Mouse (Mus musculus): ENCODE results near the gene Ncor2. TPM values are rescaled to one million over a fixed set of nuclear protein-coding genes. Genes with fewer than 3 reads are reported as not detected.

Ncor2 gene
- polyA plus RNA-seq, 1 experiment from 2014 or later, result 17.6 TPM

DNA sequence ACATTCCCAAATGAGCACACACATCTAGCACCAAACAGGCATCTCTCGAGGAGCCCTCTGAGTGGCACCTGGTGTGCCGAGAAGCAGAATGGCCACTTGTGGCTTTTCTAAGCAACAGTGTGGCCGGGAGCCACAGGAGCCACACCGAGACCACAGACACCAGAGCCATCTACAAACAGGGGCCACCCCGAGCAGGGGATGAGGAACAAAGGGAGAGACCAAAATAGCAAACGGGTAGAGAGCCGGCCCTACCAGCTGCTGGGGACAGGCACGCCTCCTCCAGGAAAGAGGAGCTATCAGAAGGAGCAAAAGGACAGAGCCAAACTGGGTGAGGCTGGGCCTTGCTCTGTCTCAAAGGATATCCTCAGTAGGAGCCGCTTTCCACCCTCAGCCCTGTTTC is 102.8 kb downstream of the Ncor2 start:
- H3K36me3 ChIP-seq (ENCODE audit: control insufficient read depth, insufficient read depth), result peaks cover 18% of the 10 kb centered on the region

DNA sequence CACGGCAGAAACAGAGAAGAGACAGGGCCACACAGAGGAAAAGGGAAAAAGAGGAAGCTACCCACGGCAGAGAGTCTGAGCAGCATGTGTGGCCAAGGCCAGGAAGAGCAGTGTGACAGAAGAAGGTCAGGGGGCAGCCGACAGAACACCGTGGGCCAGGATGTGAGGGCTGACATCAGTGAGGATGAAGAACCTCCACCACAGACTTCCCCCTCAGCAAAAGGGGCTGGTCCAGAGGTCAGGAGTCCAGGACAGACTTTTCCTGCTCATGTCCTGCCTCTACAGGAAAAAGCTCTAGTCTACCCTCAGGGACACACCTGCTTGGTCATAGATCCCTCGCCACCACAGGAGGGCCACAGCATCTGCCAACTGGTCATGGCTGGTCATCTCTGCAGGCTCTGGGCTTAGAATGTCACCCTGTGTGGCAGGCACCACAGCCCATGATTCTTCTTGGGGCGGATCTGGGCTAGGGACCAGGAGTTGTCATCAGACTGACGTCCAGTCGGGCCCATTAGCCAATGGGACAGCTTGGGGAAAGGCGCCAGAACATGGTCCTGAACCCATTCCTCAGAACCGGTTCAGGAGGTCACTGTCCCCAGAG is 104.3 kb downstream of the Ncor2 start:
- 66% methylated on average over 10 of the region's 10 CpGs for WGBS
- Histone ChIP-seq H3K9ac (ENCODE audit: low read length) (no peak overlapping the region), H3K27ac (ENCODE audit: low read length) (no peak overlapping the region), H3K4me3 (ENCODE audit: low read length) (no peak overlapping the region), H3K4me2 (ENCODE audit: low read depth, low read length) (no peak overlapping the region), H3K4me1 (ENCODE audit: control insufficient read depth, insufficient read depth, low read length) (peaks cover 62% of the 10 kb centered on the region), H3K36me3 (ENCODE audit: control insufficient read depth, insufficient read depth) (peaks cover 16% of the 10 kb centered on the region), H3K27me3 (ENCODE audit: control insufficient read depth, insufficient read depth, low read length) (no peaks in the 10 kb centered on the region), H3K9me3 (replicated peaks; ENCODE audit: control insufficient read depth, low read length) (no peaks in the 10 kb centered on the region)
- no peak for ATAC-seq (replicated peaks; ENCODE audit: extremely low read depth, insufficient read depth, low FRiP score)

More for the DNA sequence above, 102.8 kb downstream of the Ncor2 start:
- peak overlapping the region; percentile 18; the same call in 1 of the 2 replicates for H3K9ac ChIP-seq (ENCODE audit: low read length)
- no peaks in the 10 kb centered on the region for H3K27me3 ChIP-seq (ENCODE audit: control insufficient read depth, insufficient read depth, low read length)
- no peaks in the 10 kb centered on the region for H3K9me3 ChIP-seq (replicated peaks; ENCODE audit: control insufficient read depth, low read length)
- H3K4me1 ChIP-seq (ENCODE audit: control insufficient read depth, insufficient read depth, low read length), result peaks cover 52% of the 10 kb centered on the region
- ATAC-seq (replicated peaks; ENCODE audit: extremely low read depth, insufficient read depth, low FRiP score), result no peak
- H3K4me3 ChIP-seq (ENCODE audit: low read length), result no peak overlapping the region
- H3K27ac ChIP-seq (ENCODE audit: low read length), result peak overlapping the region; percentile 24; the same call in 1 of the 2 replicates
- WGBS, result 51% methylated on average over 9 of the region's 9 CpGs
- H3K4me2 ChIP-seq (ENCODE audit: low read depth, low read length), result no peak overlapping the region

DNA sequence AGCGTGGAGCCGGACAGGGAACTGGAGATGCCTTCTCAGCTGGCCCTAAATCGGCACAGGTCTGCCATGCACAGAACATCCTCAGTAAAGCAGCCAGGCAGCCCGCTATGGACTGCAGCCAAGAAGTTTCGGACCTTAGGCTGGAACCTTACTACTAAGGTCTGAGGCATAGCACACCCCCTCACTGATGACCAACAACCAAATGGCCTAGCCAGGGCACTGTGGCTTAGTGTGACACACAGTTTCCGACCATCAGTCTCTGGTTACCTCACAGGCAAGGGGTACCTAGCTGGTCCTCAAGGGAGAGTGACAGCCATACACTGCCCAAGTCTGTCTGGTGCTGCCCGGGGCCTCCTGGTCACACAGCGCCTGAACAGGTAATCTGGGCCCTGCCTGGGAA is 105.1 kb downstream of the Ncor2 start:
- peaks cover 68% of the 10 kb centered on the region for H3K4me1 ChIP-seq (ENCODE audit: control insufficient read depth, insufficient read depth, low read length)
- H3K4me3 ChIP-seq (ENCODE audit: low read length), result no peak overlapping the region
- no peaks in the 10 kb centered on the region for H3K27me3 ChIP-seq (ENCODE audit: control insufficient read depth, insufficient read depth, low read length)
- H3K9me3 ChIP-seq (replicated peaks; ENCODE audit: control insufficient read depth, low read length), result no peaks in the 10 kb centered on the region
- no peak for ATAC-seq (replicated peaks; ENCODE audit: extremely low read depth, insufficient read depth, low FRiP score)
- H3K4me2 ChIP-seq (ENCODE audit: low read depth, low read length), result no peak overlapping the region
- WGBS, result 73% methylated on average over 8 of the region's 8 CpGs
- H3K9ac ChIP-seq (ENCODE audit: low read length), result no peak overlapping the region
- no peak overlapping the region for H3K27ac ChIP-seq (ENCODE audit: low read length)
- peaks cover 12% of the 10 kb centered on the region for H3K36me3 ChIP-seq (ENCODE audit: control insufficient read depth, insufficient read depth)

- H3K4me3 ChIP-seq (ENCODE audit: low read length), result no peak overlapping the region
- no peak overlapping the region for H3K4me2 ChIP-seq (ENCODE audit: low read depth, low read length)
- no peaks in the 10 kb centered on the region for H3K27me3 ChIP-seq (ENCODE audit: control insufficient read depth, insufficient read depth, low read length)
- no peak overlapping the region for H3K27ac ChIP-seq (ENCODE audit: low read length)
- ATAC-seq (replicated peaks; ENCODE audit: extremely low read depth, insufficient read depth, low FRiP score), result no peak
- H3K4me1 ChIP-seq (ENCODE audit: control insufficient read depth, insufficient read depth, low read length), result peaks cover 68% of the 10 kb centered on the region
- peaks cover 6% of the 10 kb centered on the region for H3K36me3 ChIP-seq (ENCODE audit: control insufficient read depth, insufficient read depth)
- no peaks in the 10 kb centered on the region for H3K9me3 ChIP-seq (replicated peaks; ENCODE audit: control insufficient read depth, low read length)
- no peak overlapping the region for H3K9ac ChIP-seq (ENCODE audit: low read length)
- WGBS, result 73% methylated on average over 4 of the region's 4 CpGs
Observed at GRCm38 (mm10) chr5:125073335-125073734, 105.7 kb downstream of the Ncor2 start.

GRCm38 (mm10) chr5:125072425-125072824 is 106.6 kb downstream of the Ncor2 start:
- H3K9ac ChIP-seq (ENCODE audit: low read length), result peak overlapping the region; percentile 5; the same call in 1 of the 2 replicates
- no peak overlapping the region for H3K4me2 ChIP-seq (ENCODE audit: low read depth, low read length)
- H3K27me3 ChIP-seq (ENCODE audit: control insufficient read depth, insufficient read depth, low read length), result no peaks in the 10 kb centered on the region
- 0 out of 2 replicates have a peak, but pooled peaks have one; percentile 11 for ATAC-seq (replicated peaks; ENCODE audit: extremely low read depth, insufficient read depth, low FRiP score)
- no peak overlapping the region for H3K4me3 ChIP-seq (ENCODE audit: low read length)
- no peaks in the 10 kb centered on the region for H3K9me3 ChIP-seq (replicated peaks; ENCODE audit: control insufficient read depth, low read length)
- WGBS, result 44% methylated on average over 7 of the region's 7 CpGs
- H3K4me1 ChIP-seq (ENCODE audit: control insufficient read depth, insufficient read depth, low read length), result peaks cover 68% of the 10 kb centered on the region
- peak overlapping the region; percentile 61 for H3K27ac ChIP-seq (ENCODE audit: low read length)
- H3K36me3 ChIP-seq (ENCODE audit: control insufficient read depth, insufficient read depth), result peaks cover under 1% of the 10 kb centered on the region; the same call in 1 of the 2 replicates

- Histone ChIP-seq H3K27me3 (ENCODE audit: control insufficient read depth, insufficient read depth, low read length) (no peaks in the 10 kb centered on the region), H3K27ac (ENCODE audit: low read length) (peak overlapping the region; percentile 61; the same call in 1 of the 2 replicates), H3K4me2 (ENCODE audit: low read depth, low read length) (no peak overlapping the region), H3K36me3 (ENCODE audit: control insufficient read depth, insufficient read depth) (no peaks in the 10 kb centered on the region; the same call in 1 of the 2 replicates), H3K9ac (ENCODE audit: low read length) (peak overlapping the region; percentile 26; the same call in 1 of the 2 replicates), H3K4me3 (ENCODE audit: low read length) (no peak overlapping the region), H3K4me1 (ENCODE audit: control insufficient read depth, insufficient read depth, low read length) (peaks cover 68% of the 10 kb centered on the region), H3K9me3 (replicated peaks; ENCODE audit: control insufficient read depth, low read length) (no peaks in the 10 kb centered on the region)
- no peak for ATAC-seq (replicated peaks; ENCODE audit: extremely low read depth, insufficient read depth, low FRiP score)
- 42% methylated on average over 4 of the region's 4 CpGs for WGBS
Observed at GRCm38 (mm10) chr5:125071919-125072318, 107.1 kb downstream of the Ncor2 start.

- Histone ChIP-seq H3K9me3 (replicated peaks; ENCODE audit: control insufficient read depth, low read length) (no peaks in the 10 kb centered on the region), H3K9ac (ENCODE audit: low read length) (no peak overlapping the region), H3K27ac (ENCODE audit: low read length) (peak overlapping the region; percentile 34; the same call in 1 of the 2 replicates), H3K4me3 (ENCODE audit: low read length) (no peak overlapping the region), H3K4me2 (ENCODE audit: low read depth, low read length) (no peak overlapping the region), H3K36me3 (ENCODE audit: control insufficient read depth, insufficient read depth) (peaks cover 4% of the 10 kb centered on the region), H3K4me1 (ENCODE audit: control insufficient read depth, insufficient read depth, low read length) (peaks cover 58% of the 10 kb centered on the region), H3K27me3 (ENCODE audit: control insufficient read depth, insufficient read depth, low read length) (no peaks in the 10 kb centered on the region)
- WGBS, result 36% methylated on average over 2 of the region's 2 CpGs
- peak; percentile 24; the same call in 1 of the 2 replicates for ATAC-seq (replicated peaks; ENCODE audit: extremely low read depth, insufficient read depth, low FRiP score)
Observed at GRCm38 (mm10) chr5:125070399-125070798, 108.6 kb downstream of the Ncor2 start.

GRCm38 (mm10) chr5:125069916-125070315 is 109.1 kb downstream of the Ncor2 start:
- Histone ChIP-seq H3K9me3 (replicated peaks; ENCODE audit: control insufficient read depth, low read length) (no peaks in the 10 kb centered on the region), H3K9ac (ENCODE audit: low read length) (no peak overlapping the region), H3K4me2 (ENCODE audit: low read depth, low read length) (no peak overlapping the region), H3K27ac (ENCODE audit: low read length) (peak overlapping the region; percentile 34; the same call in 1 of the 2 replicates), H3K27me3 (ENCODE audit: control insufficient read depth, insufficient read depth, low read length) (no peaks in the 10 kb centered on the region), H3K36me3 (ENCODE audit: control insufficient read depth, insufficient read depth) (peaks cover 9% of the 10 kb centered on the region), H3K4me3 (ENCODE audit: low read length) (no peak overlapping the region), H3K4me1 (ENCODE audit: control insufficient read depth, insufficient read depth, low read length) (peaks cover 54% of the 10 kb centered on the region)
- ATAC-seq (replicated peaks; ENCODE audit: extremely low read depth, insufficient read depth, low FRiP score), result no peak
- whole genome bisulfite sequencing, result 69% methylated on average over 5 of the region's 5 CpGs

GRCm38 (mm10) chr5:125069426-125069825 is 109.6 kb downstream of the Ncor2 start:
- H3K27ac ChIP-seq (ENCODE audit: low read length), result no peak overlapping the region; the same call in 1 of the 2 replicates
- no peaks in the 10 kb centered on the region for H3K9me3 ChIP-seq (replicated peaks; ENCODE audit: control insufficient read depth, low read length)
- no peak overlapping the region for H3K4me3 ChIP-seq (ENCODE audit: low read length)
- WGBS, result 70% methylated on average over 5 of the region's 5 CpGs
- peaks cover 51% of the 10 kb centered on the region for H3K4me1 ChIP-seq (ENCODE audit: control insufficient read depth, insufficient read depth, low read length)
- H3K36me3 ChIP-seq (ENCODE audit: control insufficient read depth, insufficient read depth), result peaks cover 11% of the 10 kb centered on the region
- no peak overlapping the region for H3K4me2 ChIP-seq (ENCODE audit: low read depth, low read length)
- no peak overlapping the region for H3K9ac ChIP-seq (ENCODE audit: low read length)
- ATAC-seq (replicated peaks; ENCODE audit: extremely low read depth, insufficient read depth, low FRiP score), result no peak
- H3K27me3 ChIP-seq (ENCODE audit: control insufficient read depth, insufficient read depth, low read length), result no peaks in the 10 kb centered on the region

Measured in heart, embryonic 16.5 days (tissue).